Comparison of ENCODE assay signal across 8 mouse cellular contexts in genomic region chr10:120564859-120565258, GRCm38 (mm10).
DNase-seq lines count a peak whose midpoint lies in the region; ATAC-seq and TF ChIP-seq lines count a peak whose summit lies in the region.

No protein-coding gene starts in this region.

- H3K4me3 ChIP-seq in kidney, embryonic 15.5 days (replicated peaks) = peak overlapping the region; percentile 14
- H3K4me3 ChIP-seq in forebrain, embryonic 10.5 days = peak overlapping the region; percentile 38
- H3K4me3 ChIP-seq in hindbrain, postnatal 0 days (ENCODE audit: low read length) = peak overlapping the region; percentile 13; the same call in 1 of the 2 replicates
- H3K4me3 ChIP-seq in neural tube, embryonic 14.5 days (ENCODE audit: low read depth, low read length) = no peak overlapping the region

- H3K9me3 ChIP-seq in kidney, embryonic 15.5 days (replicated peaks) = no peaks in the 10 kb centered on the region
- peaks cover 6% of the 10 kb centered on the region; the same call in 1 of the 2 replicates for H3K9me3 ChIP-seq in forebrain, embryonic 10.5 days
- no peaks in the 10 kb centered on the region for H3K9me3 ChIP-seq in hindbrain, postnatal 0 days (ENCODE audit: low read length)
- no peaks in the 10 kb centered on the region for H3K9me3 ChIP-seq in neural tube, embryonic 14.5 days (ENCODE audit: control insufficient read depth, low read length)

- H3K4me1 ChIP-seq in kidney, embryonic 15.5 days = peaks cover 16% of the 10 kb centered on the region
- H3K4me1 ChIP-seq in forebrain, embryonic 10.5 days = peaks cover 20% of the 10 kb centered on the region
- H3K4me1 ChIP-seq in hindbrain, postnatal 0 days (ENCODE audit: insufficient read depth, low read length) = peaks cover 6% of the 10 kb centered on the region; the same call in 1 of the 2 replicates
- no peaks in the 10 kb centered on the region for H3K4me1 ChIP-seq in neural tube, embryonic 14.5 days (ENCODE audit: control insufficient read depth, insufficient read depth, low read length)

- H3K36me3 ChIP-seq in kidney, embryonic 15.5 days = no peaks in the 10 kb centered on the region
- H3K36me3 ChIP-seq in forebrain, embryonic 10.5 days (replicated peaks) = no peaks in the 10 kb centered on the region
- no peaks in the 10 kb centered on the region for H3K36me3 ChIP-seq in hindbrain, postnatal 0 days (ENCODE audit: insufficient read depth, low read length)
- no peaks in the 10 kb centered on the region for H3K36me3 ChIP-seq in neural tube, embryonic 14.5 days (ENCODE audit: control insufficient read depth, insufficient read depth, low read length)

- 28% methylated on average over 14 of the region's 14 CpGs for WGBS in kidney, embryonic 15.5 days
- WGBS in forebrain, embryonic 10.5 days = 19% methylated on average over 14 of the region's 14 CpGs
- WGBS in hindbrain, postnatal 0 days = 15% methylated on average over 14 of the region's 14 CpGs
- 24% methylated on average over 14 of the region's 14 CpGs for WGBS in neural tube, embryonic 14.5 days

- H3K4me2 ChIP-seq in kidney, embryonic 15.5 days = peak overlapping the region; percentile 44
- H3K4me2 ChIP-seq in hindbrain, postnatal 0 days (ENCODE audit: low read depth, low read length) = peak overlapping the region; percentile 44
- H3K4me2 ChIP-seq in neural tube, embryonic 14.5 days (ENCODE audit: low read depth, low read length) = peak overlapping the region; percentile 7; the same call in 1 of the 2 replicates

- H3K27me3 ChIP-seq in kidney, embryonic 15.5 days = no peaks in the 10 kb centered on the region
- H3K27me3 ChIP-seq in forebrain, embryonic 10.5 days (ENCODE audit: poor library complexity, severe bottlenecking) = peaks cover 14% of the 10 kb centered on the region; the same call in 1 of the 2 replicates
- H3K27me3 ChIP-seq in hindbrain, postnatal 0 days (ENCODE audit: insufficient read depth, low read length) = no peaks in the 10 kb centered on the region
- no peaks in the 10 kb centered on the region for H3K27me3 ChIP-seq in neural tube, embryonic 14.5 days (ENCODE audit: control insufficient read depth, insufficient read depth, low read length)

- H3K27ac ChIP-seq in kidney, embryonic 15.5 days = no peak overlapping the region
- peak overlapping the region; percentile 40 for H3K27ac ChIP-seq in forebrain, embryonic 10.5 days
- H3K27ac ChIP-seq in hindbrain, postnatal 0 days = no peak overlapping the region
- no peak overlapping the region for H3K27ac ChIP-seq in neural tube, embryonic 14.5 days (ENCODE audit: low read depth, low read length)

- no peak for TF ChIP-seq CTCF in hindbrain, postnatal 0 days (IDR thresholded peaks at IDR 0.05; ENCODE audit: low read depth)

- no peak overlapping the region; the same call in 1 of the 2 replicates for H3K9ac ChIP-seq in kidney, embryonic 15.5 days
- no peak overlapping the region for H3K9ac ChIP-seq in hindbrain, postnatal 0 days (replicated peaks; ENCODE audit: low read length)
- H3K9ac ChIP-seq in neural tube, embryonic 14.5 days (replicated peaks; ENCODE audit: low read depth, low read length) = no peak overlapping the region

- no peak for ATAC-seq in kidney, embryonic 15.5 days (replicated peaks; ENCODE audit: low FRiP score)
- no peak for ATAC-seq in hindbrain, postnatal 0 days
- no peak for ATAC-seq in neural tube, embryonic 14.5 days (ENCODE audit: low read depth)

- DNase-seq in kidney, adult 8-10 months = no peak
- no peak for DNase-seq in forebrain, embryonic 10.5 days (ENCODE audit: extremely low spot score, low spot score)
- DNase-seq in hindbrain, postnatal 0 days (ENCODE audit: low spot score) = no peak
- DNase-seq in natural killer cell, adult 2 months (ENCODE audit: low spot score in 2 of 2) = no peak
- DNase-seq in cerebellum, adult 8-10 months = no peak
- no peak for DNase-seq in thymus, postnatal 36 days
